Mouse (Mus musculus) myocyte (in vitro differentiated cells): ENCODE measurements around the gene E430018J23Rik. TPM values are rescaled to one million over a fixed set of nuclear protein-coding genes. Genes with fewer than 3 reads are reported as not detected.
"Not testable (repeated sequence)": the region's sequence is repeated elsewhere in the genome, so short reads cannot be mapped to it uniquely, and the experiment has no call there.

Experiments
- H3K27me3 ChIP-seq: one replicate; pipeline ENCODE4 v1.6.1; 2011; ENCODE audit not compliant: control insufficient read depth, insufficient read depth, insufficient read length
- H3K36me3 ChIP-seq: one replicate; pipeline ENCODE4 v1.6.1; 2011; ENCODE audit not compliant: control insufficient read depth, insufficient read depth
- H3K4me2 ChIP-seq: one replicate; pipeline ENCODE4 v1.6.1; 2011; ENCODE audit warnings: low read depth, control low read depth
- H3K4me3 ChIP-seq: one replicate; pipeline ENCODE4 v1.5.1; 2011; ENCODE audit warnings: mild to moderate bottlenecking, control low read depth, moderate library complexity
- H3K79me2 ChIP-seq: one replicate; pipeline ENCODE4 v1.6.1; 2011; ENCODE audit not compliant: control insufficient read depth, insufficient read depth
- H3ac ChIP-seq: one replicate; pipeline ENCODE4 v1.6.1; 2011; ENCODE audit not compliant: control insufficient read depth, insufficient read length
- CEBPB ChIP-seq: IDR thresholded peaks from 2 replicates; pipeline ENCODE4 v1.6.1; 2011; ENCODE audit warnings: mild to moderate bottlenecking, moderate library complexity; ENCODE audit not compliant: poor library complexity, insufficient read depth, severe bottlenecking
- E2F4 ChIP-seq: IDR thresholded peaks from one replicate; pipeline ENCODE4 v1.6.1; 2011; ENCODE audit warnings: mild to moderate bottlenecking, control low read depth, moderate library complexity; ENCODE audit not compliant: insufficient read depth
- MAX ChIP-seq: IDR thresholded peaks from one replicate; pipeline ENCODE4 v1.6.1; 2011; ENCODE audit warnings: low read depth, mild to moderate bottlenecking, control low read depth
- MYOD1 ChIP-seq, 3 experiments: IDR thresholded peaks; one replicate each; pipeline ENCODE4 v1.6.1; 2011; ENCODE audit warnings: control low read depth in 2 of 3, low read depth in 2 of 3, mild to moderate bottlenecking in 2 of 3, moderate library complexity in 1 of 3; ENCODE audit not compliant: insufficient read length in 2 of 3, control insufficient read depth in 1 of 3
- MYOG ChIP-seq, 3 experiments: IDR thresholded peaks; one replicate each; pipeline ENCODE4 v1.6.1; 2011; ENCODE audit warnings: control low read depth in 2 of 3, low read depth in 2 of 3, mild to moderate bottlenecking in 2 of 3; ENCODE audit not compliant: insufficient read length in 2 of 3, control insufficient read depth in 1 of 3, insufficient read depth in 1 of 3
- POLR2A ChIP-seq: IDR thresholded peaks from one replicate; pipeline ENCODE4 v1.6.1; 2011; ENCODE audit warnings: low read depth, mild to moderate bottlenecking, control low read depth, moderate library complexity; ENCODE audit not compliant: insufficient read length
- POLR2AphosphoS2 ChIP-seq: IDR thresholded peaks from one replicate; pipeline ENCODE4 v1.6.1; 2011; ENCODE audit warnings: low read depth, control low read depth; ENCODE audit not compliant: insufficient read length
- REST ChIP-seq: IDR thresholded peaks from one replicate; pipeline ENCODE4 v1.6.1; 2011; ENCODE audit warnings: mild to moderate bottlenecking, control low read depth, moderate library complexity; ENCODE audit not compliant: insufficient read depth, insufficient read length
- SRF ChIP-seq: IDR thresholded peaks from one replicate; pipeline ENCODE4 v1.6.1; 2011; ENCODE audit warnings: low read depth; ENCODE audit not compliant: control insufficient read depth, insufficient read length
- TCF12 ChIP-seq: IDR thresholded peaks from one replicate; pipeline ENCODE4 v1.6.1; 2011; ENCODE audit warnings: mild to moderate bottlenecking, control low read depth; ENCODE audit not compliant: poor library complexity, insufficient read depth, severe bottlenecking
- TCF3 ChIP-seq: IDR thresholded peaks from one replicate; pipeline ENCODE4 v1.6.1; 2011; ENCODE audit warnings: low read depth, control low read depth; ENCODE audit not compliant: insufficient read length
- USF1 ChIP-seq: IDR thresholded peaks from one replicate; pipeline ENCODE4 v1.6.1; 2011; ENCODE audit warnings: low read depth, mild to moderate bottlenecking, control low read depth, moderate library complexity
- polyA plus RNA-seq: library from polyadenylated mRNA; unstranded; fragments of >200 nt; fragmentation: generic; extraction: Trizol; gene quantifications from one replicate; pipeline ENCODE4 v1.2.1, GENCODE M21; 2012; ENCODE audit warnings: missing spikeins

Gene E430018J23Rik
- polyA plus RNA-seq, 1 experiment = 3.0 TPM

GRCm38 (mm10) chr7:127375271-127376245 lies 17.9 kb downstream of the E430018J23Rik start, which contains the start of gene Zfp747:
Zfp747 (minus strand) TSS chr7:127376050.
- peak in 1 of 3 experiments; percentile 0 for TF ChIP-seq MYOD1 (IDR thresholded peaks at IDR 0.05; ENCODE audit: control insufficient read depth in 1 of 3, insufficient read length in 2 of 3, low read depth in 2 of 3)
- TF ChIP-seq USF1 = peak; percentile 97
- peak; percentile 51 for TF ChIP-seq POLR2A
- peak; percentile 55 for TF ChIP-seq POLR2AphosphoS2
- H3K4me2 ChIP-seq = peak within 1 kb of the TSS; percentile 74
- H3K79me2 ChIP-seq, H3K27me3 ChIP-seq, H3K36me3 ChIP-seq: not testable (repeated sequence)
- peak within 1 kb of the TSS; percentile 21 for H3ac ChIP-seq
- peak within 1 kb of the TSS; percentile 61 for H3K4me3 ChIP-seq

- not testable (repeated sequence) for H3K4me2 ChIP-seq, H3ac ChIP-seq, H3K79me2 ChIP-seq, H3K36me3 ChIP-seq, H3K27me3 ChIP-seq, H3K4me3 ChIP-seq
Observed at GRCm38 (mm10) chr7:127371870-127372269, 21.6 kb downstream of the E430018J23Rik start.

GRCm38 (mm10) chr7:127371213-127371612 lies 22.2 kb downstream of the E430018J23Rik start:
- Histone ChIP-seq H3K36me3 (no peaks in the 10 kb centered on the region), H3ac (no peak overlapping the region), H3K79me2 (no peaks in the 10 kb centered on the region), H3K4me2 (no peak overlapping the region), H3K4me3 (no peak overlapping the region), H3K27me3 (no peaks in the 10 kb centered on the region)
- TF ChIP-seq MAX (no peak), TCF3 (no peak), POLR2AphosphoS2 (no peak), CEBPB (no peak), REST (no peak), MYOD1 (IDR thresholded peaks at IDR 0.05; ENCODE audit: control insufficient read depth in 1 of 3, insufficient read length in 2 of 3, low read depth in 2 of 3) (no peak), TCF12 (no peak), USF1 (no peak), POLR2A (no peak), E2F4 (no peak), SRF (no peak), MYOG (IDR thresholded peaks at IDR 0.05; ENCODE audit: control insufficient read depth in 1 of 3, insufficient read depth in 1 of 3, insufficient read length in 2 of 3, low read depth in 2 of 3) (no peak)

- no peak overlapping the region for H3ac ChIP-seq
- peaks cover 4% of the 10 kb centered on the region for H3K27me3 ChIP-seq
- H3K4me3 ChIP-seq = no peak overlapping the region
- no peaks in the 10 kb centered on the region for H3K36me3 ChIP-seq
- no peak for TF ChIP-seq USF1
- TF ChIP-seq POLR2AphosphoS2 = no peak
- no peak overlapping the region for H3K4me2 ChIP-seq
- no peaks in the 10 kb centered on the region for H3K79me2 ChIP-seq
Observed at GRCm38 (mm10) chr7:127366249-127366648, 27.2 kb downstream of the E430018J23Rik start.

- no peak overlapping the region for H3K4me3 ChIP-seq
- no peaks in the 10 kb centered on the region for H3K79me2 ChIP-seq
- no peak overlapping the region for H3ac ChIP-seq
- peaks cover 9% of the 10 kb centered on the region for H3K27me3 ChIP-seq
- H3K4me2 ChIP-seq = no peak overlapping the region
- TF ChIP-seq POLR2A = no peak
- no peak for TF ChIP-seq TCF12
- no peak for TF ChIP-seq MYOG (IDR thresholded peaks at IDR 0.05; ENCODE audit: control insufficient read depth in 1 of 3, insufficient read depth in 1 of 3, insufficient read length in 2 of 3, low read depth in 2 of 3)
- TF ChIP-seq POLR2AphosphoS2 = no peak
- no peak for TF ChIP-seq MYOD1 (IDR thresholded peaks at IDR 0.05; ENCODE audit: control insufficient read depth in 1 of 3, insufficient read length in 2 of 3, low read depth in 2 of 3)
- TF ChIP-seq MAX = no peak
- TF ChIP-seq USF1 = no peak
- no peak for TF ChIP-seq TCF3
- TF ChIP-seq REST = no peak
- TF ChIP-seq E2F4 = no peak
- TF ChIP-seq CEBPB = no peak
- H3K36me3 ChIP-seq = no peaks in the 10 kb centered on the region
Observed at GRCm38 (mm10) chr7:127364166-127364565, 29.3 kb downstream of the E430018J23Rik start.

- no peak for TF ChIP-seq MYOG (IDR thresholded peaks at IDR 0.05; ENCODE audit: control insufficient read depth in 1 of 3, insufficient read depth in 1 of 3, insufficient read length in 2 of 3, low read depth in 2 of 3)
- no peak for TF ChIP-seq MAX
- H3ac ChIP-seq = no peak overlapping the region
- H3K27me3 ChIP-seq = peaks cover 9% of the 10 kb centered on the region
- H3K79me2 ChIP-seq = no peaks in the 10 kb centered on the region
- no peaks in the 10 kb centered on the region for H3K36me3 ChIP-seq
- no peak overlapping the region for H3K4me2 ChIP-seq
- H3K4me3 ChIP-seq = no peak overlapping the region
Observed at GRCm38 (mm10) chr7:127363475-127363921, 29.9 kb downstream of the E430018J23Rik start.

- not testable (repeated sequence) for H3ac ChIP-seq, H3K4me3 ChIP-seq, H3K36me3 ChIP-seq, H3K79me2 ChIP-seq
- Histone ChIP-seq H3K4me2 (peak overlapping the region; percentile 62), H3K27me3 (peaks cover 15% of the 10 kb centered on the region)
Observed at GRCm38 (mm10) chr7:127362418-127362817, 31.0 kb downstream of the E430018J23Rik start.
